ENCODE assay signal across 8 mouse cellular contexts in the genomic region with DNA sequence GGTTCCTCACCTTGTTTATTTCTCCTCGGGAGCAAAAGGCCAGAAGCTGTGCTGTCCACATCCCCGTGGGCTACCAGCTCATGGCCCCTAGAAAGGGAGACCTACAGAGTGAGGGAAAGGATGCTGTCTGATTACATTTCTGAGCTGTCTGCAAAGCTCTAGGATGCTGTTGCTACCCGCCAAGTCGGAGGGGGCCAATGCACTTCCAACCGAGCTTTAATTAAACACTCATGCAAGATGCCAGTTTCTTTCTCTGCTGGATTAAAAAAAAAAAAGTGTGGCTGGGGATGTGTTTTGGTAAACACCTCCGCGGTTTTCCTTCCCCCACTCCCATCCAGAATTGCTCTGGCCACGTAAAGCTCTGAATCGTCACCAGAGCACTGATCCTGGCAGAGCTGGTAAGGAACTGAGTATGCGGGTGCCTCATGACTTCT. TPM values are rescaled to one million over a fixed set of nuclear protein-coding genes. Genes with fewer than 3 reads are reported as not detected.
DNase-seq lines count a peak whose midpoint lies in the region; ATAC-seq and TF ChIP-seq lines count a peak whose summit lies in the region.

No protein-coding gene starts in this region.

- peaks cover 11% of the 10 kb centered on the region; the same call in 1 of the 2 replicates for H3K4me1 ChIP-seq in kidney, embryonic 15.5 days
- no peaks in the 10 kb centered on the region; the same call in 1 of the 2 replicates for H3K4me1 ChIP-seq in cortical plate, adult 2 months (ENCODE audit: control insufficient read depth, insufficient read depth, low read length)
- peaks cover 11% of the 10 kb centered on the region for H3K4me1 ChIP-seq in hindbrain, embryonic 10.5 days (replicated peaks)
- peaks cover 5% of the 10 kb centered on the region; the same call in 1 of the 2 replicates for H3K4me1 ChIP-seq in liver, postnatal 0 days (ENCODE audit: insufficient read depth)

- no peak for TF ChIP-seq EP300 in liver, postnatal 0 days (IDR thresholded peaks at IDR 0.05; ENCODE audit: low read depth)

- H3K9me3 ChIP-seq in kidney, embryonic 15.5 days (replicated peaks) = no peaks in the 10 kb centered on the region
- no peaks in the 10 kb centered on the region for H3K9me3 ChIP-seq in hindbrain, embryonic 10.5 days
- H3K9me3 ChIP-seq in liver, postnatal 0 days (ENCODE audit: low read length) = no peaks in the 10 kb centered on the region

- 0 out of 2 replicates have a peak, but pooled peaks have one; percentile 26 for TF ChIP-seq POLR2A in cortical plate, adult 2 months (IDR thresholded peaks at IDR 0.05; ENCODE audit: extremely low read depth, insufficient read depth, low read length)

- TF ChIP-seq CTCF in cortical plate, adult 2 months (IDR thresholded peaks at IDR 0.05; ENCODE audit: extremely low read depth, insufficient read depth, low read length) = no peak
- no peak for TF ChIP-seq CTCF in liver, postnatal 0 days (IDR thresholded peaks at IDR 0.05; ENCODE audit: low read depth)

- 5% methylated on average over 10 of the region's 10 CpGs for WGBS in kidney, embryonic 15.5 days
- WGBS in hindbrain, embryonic 10.5 days = 4% methylated on average over 10 of the region's 10 CpGs
- WGBS in liver, postnatal 0 days (ENCODE audit: insufficient replicate concordance) = 7% methylated on average over 10 of the region's 10 CpGs

- peak overlapping the region; percentile 54 for H3K4me3 ChIP-seq in kidney, embryonic 15.5 days (replicated peaks)
- H3K4me3 ChIP-seq in cortical plate, adult 2 months (ENCODE audit: insufficient read depth, low read length) = peak overlapping the region; percentile 79
- H3K4me3 ChIP-seq in hindbrain, embryonic 10.5 days = peak overlapping the region; percentile 60
- no peak overlapping the region for H3K4me3 ChIP-seq in liver, postnatal 0 days (ENCODE audit: low read depth, low read length)

- no peak for ATAC-seq in kidney, embryonic 15.5 days (replicated peaks; ENCODE audit: low FRiP score)
- ATAC-seq in liver, postnatal 0 days = no peak
- no peak for ATAC-seq in inflammation-experienced regulatory T-cells, adult 6 months

- DNase-seq in kidney, adult 9 months = no peak
- peak; percentile 7 for DNase-seq in hindbrain, embryonic 10.5 days (ENCODE audit: low spot score)
- DNase-seq in liver, postnatal 0 days = no peak
- no peak for DNase-seq in kidney, postnatal 14 days
- no peak for DNase-seq in lung, postnatal 14 days

- peak overlapping the region; percentile 48 for H3K9ac ChIP-seq in kidney, embryonic 15.5 days
- H3K9ac ChIP-seq in liver, postnatal 0 days (replicated peaks) = no peak overlapping the region

- no peaks in the 10 kb centered on the region for H3K36me3 ChIP-seq in kidney, embryonic 15.5 days
- H3K36me3 ChIP-seq in hindbrain, embryonic 10.5 days = no peaks in the 10 kb centered on the region
- no peaks in the 10 kb centered on the region for H3K36me3 ChIP-seq in liver, postnatal 0 days (replicated peaks; ENCODE audit: insufficient read depth, low read length)

- H3K4me2 ChIP-seq in kidney, embryonic 15.5 days = peak overlapping the region; percentile 93
- peak overlapping the region; percentile 50; the same call in 1 of the 2 replicates for H3K4me2 ChIP-seq in liver, postnatal 0 days (ENCODE audit: low read depth, low read length)

- H3K27ac ChIP-seq in kidney, embryonic 15.5 days = no peak overlapping the region
- H3K27ac ChIP-seq in cortical plate, adult 2 months (ENCODE audit: insufficient read depth, low read length) = peak overlapping the region; percentile 95
- peak overlapping the region; percentile 56 for H3K27ac ChIP-seq in hindbrain, embryonic 10.5 days
- no peak overlapping the region for H3K27ac ChIP-seq in liver, postnatal 0 days (ENCODE audit: low read depth)

- peaks cover 7% of the 10 kb centered on the region; the same call in 1 of the 2 replicates for H3K27me3 ChIP-seq in kidney, embryonic 15.5 days
- peaks cover 26% of the 10 kb centered on the region for H3K27me3 ChIP-seq in hindbrain, embryonic 10.5 days (ENCODE audit: insufficient read depth, poor library complexity, severe bottlenecking)
- H3K27me3 ChIP-seq in liver, postnatal 0 days (ENCODE audit: insufficient read depth, low read length) = peaks cover 14% of the 10 kb centered on the region

RNA-seq across cellular contexts. Expression of gene Dync1i1, which starts 0.8 kb away (rescaled TPM):
- 3.7 and 4.1 TPM in 2 replicates for polyA plus RNA-seq in kidney, embryonic 15.5 days (2015; fragmentation: Nextera tagmentation; extraction: Ambion mirVana)
- 133 and 140 TPM in 2 replicates for polyA plus RNA-seq in cortical plate, adult 2 months (2012; rRNA removed)
- 1.5 and 2.7 TPM in 2 replicates for polyA plus RNA-seq in hindbrain, embryonic 10.5 days (2016; fragmentation: Nextera tagmentation; extraction: Ambion mirVana)
- 0.13 and 0.21 TPM in 2 replicates for polyA plus RNA-seq in liver, postnatal 0 days (2015; fragmentation: Nextera tagmentation; extraction: Ambion mirVana)
- not detected for polyA plus RNA-seq in inflammation-experienced regulatory T-cells, adult 6 months (2017; shearing (Covaris generic))

Comparison
In these comparisons a context has a peak if more than half of its experiments do, and no peak if none do; other contexts are left out.
1. H3K27ac ChIP-seq: peak in cortical plate, adult 2 months (single experiment) and hindbrain, embryonic 10.5 days (single experiment); none in kidney, embryonic 15.5 days (single experiment) and liver, postnatal 0 days (single experiment).
2. RNA of gene Dync1i1, which starts 0.8 kb away (polyA plus RNA-seq): 133 to 140 TPM in cortical plate, adult 2 months; 3.7 to 4.1 TPM in kidney, embryonic 15.5 days, 1.5 to 2.7 TPM in hindbrain, embryonic 10.5 days, 0.13 to 0.21 TPM in liver, postnatal 0 days and not detected in inflammation-experienced regulatory T-cells, adult 6 months; every median in the first group is over 10 times any median in the second.